Mouse (Mus musculus): ENCODE measurements at regions not wholly inside any gene's neighbourhood (a gene's known extent, or its start where the extent isn't known, plus 50 kb on each side); places are given as distances from the start of the nearest gene placed in this dataset.

DNA sequence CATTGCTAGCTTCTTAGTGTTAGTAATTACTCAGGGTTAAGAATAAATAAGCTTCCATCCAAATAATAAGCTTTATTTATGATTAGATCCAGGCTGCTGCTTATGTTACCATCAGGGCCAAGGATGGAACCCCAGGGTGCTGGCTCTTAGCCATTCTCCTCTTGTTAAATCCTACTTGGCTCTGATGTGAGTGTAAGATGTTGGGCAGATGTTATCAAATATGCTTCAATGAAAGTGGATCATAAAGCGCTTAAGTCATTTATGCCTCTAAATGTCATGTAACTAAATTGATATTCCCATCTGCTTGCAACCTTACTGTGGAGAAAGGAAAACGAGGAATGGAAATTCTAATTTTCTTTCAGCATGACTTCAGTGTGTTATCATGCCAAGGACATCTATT, 426.4 kb upstream of the Lrrc4c start:
- Histone ChIP-seq H3K27me3 (ENCODE audit: control insufficient read depth, insufficient read depth, low read length) (no peaks in the 10 kb centered on the region), H3K9me3 (ENCODE audit: control insufficient read depth, low read length) (no peaks in the 10 kb centered on the region), H3K27ac (ENCODE audit: low read depth, low read length) (no peak overlapping the region), H3K4me3 (ENCODE audit: low read depth, low read length) (no peak overlapping the region), H3K9ac (ENCODE audit: low read length) (no peak overlapping the region), H3K36me3 (ENCODE audit: control insufficient read depth, insufficient read depth, low read length) (no peaks in the 10 kb centered on the region), H3K4me2 (no peak overlapping the region), H3K4me1 (ENCODE audit: control insufficient read depth, insufficient read depth, low read length) (no peaks in the 10 kb centered on the region)
- WGBS = 79% methylated on average over 2 of the region's 2 CpGs
- DNase-seq (ENCODE audit: low spot score, missing footprints) (no peak), ATAC-seq (ENCODE audit: low FRiP score) (no peak)

- Histone ChIP-seq H3K4me3 (ENCODE audit: low read depth, low read length) (no peak overlapping the region), H3K27ac (ENCODE audit: low read depth, low read length) (no peak overlapping the region), H3K4me1 (ENCODE audit: control insufficient read depth, insufficient read depth, low read length) (no peaks in the 10 kb centered on the region; the same call in 1 of the 2 replicates), H3K9ac (ENCODE audit: low read length) (no peak overlapping the region), H3K27me3 (ENCODE audit: control insufficient read depth, insufficient read depth, low read length) (no peaks in the 10 kb centered on the region), H3K4me2 (no peak overlapping the region), H3K36me3 (ENCODE audit: control insufficient read depth, insufficient read depth, low read length) (no peaks in the 10 kb centered on the region), H3K9me3 (ENCODE audit: control insufficient read depth, low read length) (no peaks in the 10 kb centered on the region)
- no peak for ATAC-seq (ENCODE audit: low FRiP score)
- WGBS = 68% methylated on average over 4 of the region's 4 CpGs
- no peak for DNase-seq (ENCODE audit: low spot score, missing footprints)
These were observed 412.9 kb upstream of the Lrrc4c start for GRCm38 (mm10) chr2:95905026-95905425.

- no peaks in the 10 kb centered on the region for H3K36me3 ChIP-seq (ENCODE audit: control insufficient read depth, insufficient read depth, low read length)
- peak; percentile 62 for ATAC-seq (ENCODE audit: low FRiP score)
- no peak overlapping the region for H3K4me2 ChIP-seq
- no peaks in the 10 kb centered on the region for H3K9me3 ChIP-seq (ENCODE audit: control insufficient read depth, low read length)
- DNase-seq (ENCODE audit: low spot score, missing footprints) = peak; percentile 84
- no peak overlapping the region; the same call in 1 of the 2 replicates for H3K27ac ChIP-seq (ENCODE audit: low read depth, low read length)
- H3K4me1 ChIP-seq (ENCODE audit: control insufficient read depth, insufficient read depth, low read length) = no peaks in the 10 kb centered on the region; the same call in 1 of the 2 replicates
- H3K4me3 ChIP-seq (ENCODE audit: low read depth, low read length) = no peak overlapping the region
- no peak overlapping the region for H3K9ac ChIP-seq (ENCODE audit: low read length)
- H3K27me3 ChIP-seq (ENCODE audit: control insufficient read depth, insufficient read depth, low read length) = no peaks in the 10 kb centered on the region
These were observed 408.2 kb upstream of the Lrrc4c start for GRCm38 (mm10) chr2:95909758-95910157.

DNA sequence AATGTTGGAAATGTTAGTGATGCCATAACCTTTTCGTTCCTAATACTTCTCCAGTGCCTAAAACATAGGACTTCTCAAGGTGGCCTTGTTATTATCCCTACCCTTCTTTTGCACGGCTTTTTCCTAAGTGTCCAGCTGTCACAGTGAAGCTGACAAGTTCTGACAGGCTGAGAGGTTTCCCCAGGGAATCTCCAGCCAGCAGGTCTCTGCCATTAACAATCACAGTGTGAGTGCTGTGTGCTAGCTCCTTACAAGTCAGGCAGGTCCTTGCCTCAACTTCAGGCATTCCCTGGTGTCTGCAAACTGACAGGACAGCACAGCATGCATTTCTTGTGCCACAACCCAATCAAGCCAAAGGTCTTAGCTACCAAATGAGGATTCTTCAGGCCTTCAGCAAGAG, 407.8 kb upstream of the Lrrc4c start:
- H3K4me1 ChIP-seq (ENCODE audit: control insufficient read depth, insufficient read depth, low read length) = no peaks in the 10 kb centered on the region; the same call in 1 of the 2 replicates
- H3K4me3 ChIP-seq (ENCODE audit: low read depth, low read length) = no peak overlapping the region
- H3K4me2 ChIP-seq = no peak overlapping the region
- H3K27me3 ChIP-seq (ENCODE audit: control insufficient read depth, insufficient read depth, low read length) = no peaks in the 10 kb centered on the region
- 32% methylated on average over 2 of the region's 2 CpGs for WGBS
- no peak overlapping the region for H3K9ac ChIP-seq (ENCODE audit: low read length)
- no peaks in the 10 kb centered on the region for H3K9me3 ChIP-seq (ENCODE audit: control insufficient read depth, low read length)
- ATAC-seq (ENCODE audit: low FRiP score) (peak; percentile 83), DNase-seq (ENCODE audit: low spot score, missing footprints) (peak; percentile 85)
- H3K27ac ChIP-seq (ENCODE audit: low read depth, low read length) = no peak overlapping the region; the same call in 1 of the 2 replicates
- no peaks in the 10 kb centered on the region for H3K36me3 ChIP-seq (ENCODE audit: control insufficient read depth, insufficient read depth, low read length)
